Mouse (Mus musculus) T-helper 2 cell (primary cell): ENCODE data around the gene Gstt2.
"Not testable (repeated sequence)": the region's sequence is repeated elsewhere in the genome, so short reads cannot be mapped to it uniquely, and the experiment has no call there.

Experiments used
- in situ Hi-C: fragments of 300-600 bp; cut with MboI, MseI; formaldehyde crosslinking; loops from one replicate; pipeline ENCODE4 v1.15.1; 2025; ENCODE audit warnings: high pct_unique_total_duplicates

The Gstt2 gene

GRCm38 (mm10) chr10:75856155-75856907 lies 19.1 kb upstream of the Gstt2 start:
- in situ Hi-C loops: loop anchor here (5.0 kb wide), 1 partner anchor 109 kb away; no protein-coding TSS in a partner anchor

GRCm38 (mm10) chr10:75855416-75855981 lies 18.3 kb upstream of the Gstt2 start:
- in situ Hi-C loops: loop anchor here (5.0 kb wide), 1 partner anchor 108 kb away; no protein-coding TSS in a partner anchor

GRCm38 (mm10) chr10:75854791-75855190 lies 17.6 kb upstream of the Gstt2 start:
- in situ Hi-C loops: loop anchor here (5.0 kb wide), 1 partner anchor 107 kb away; no protein-coding TSS in a partner anchor

- in situ Hi-C loops: no loop called here
Observed at GRCm38 (mm10) chr10:75854096-75854495, 16.9 kb upstream of the Gstt2 start.

- in situ Hi-C loops: no loop called here
Observed at GRCm38 (mm10) chr10:75853452-75853851, 16.2 kb upstream of the Gstt2 start.

- in situ Hi-C loops: no loop called here
Observed at GRCm38 (mm10) chr10:75852539-75853125, 15.4 kb upstream of the Gstt2 start.

GRCm38 (mm10) chr10:75851681-75852080 lies 14.5 kb upstream of the Gstt2 start:
- in situ Hi-C loops: no loop called here

- in situ Hi-C loops: no loop called here
Observed at GRCm38 (mm10) chr10:75851076-75851475, 13.9 kb upstream of the Gstt2 start.

- in situ Hi-C loops: no loop called here
Observed at GRCm38 (mm10) chr10:75848382-75848781, 11.2 kb upstream of the Gstt2 start.

GRCm38 (mm10) chr10:75845306-75845930 lies 8.2 kb upstream of the Gstt2 start:
- in situ Hi-C loops: no loop called here

- in situ Hi-C loops: no loop called here
Observed at GRCm38 (mm10) chr10:75844800-75845199, 7.6 kb upstream of the Gstt2 start.

GRCm38 (mm10) chr10:75843898-75844297 lies 6.7 kb upstream of the Gstt2 start:
- in situ Hi-C loops: not testable (repeated sequence)

GRCm38 (mm10) chr10:75839092-75839491 lies 1.9 kb upstream of the Gstt2 start:
- in situ Hi-C loops: no loop called here

GRCm38 (mm10) chr10:75835761-75836531 lies 1.3 kb downstream of the Gstt2 start:
- in situ Hi-C loops: no loop called here

- in situ Hi-C loops: no loop called here
Observed at GRCm38 (mm10) chr10:75835307-75835706, 1.9 kb downstream of the Gstt2 start.

GRCm38 (mm10) chr10:75834721-75835120 lies 2.5 kb downstream of the Gstt2 start:
- in situ Hi-C loops: no loop called here

GRCm38 (mm10) chr10:75834250-75834649 lies 3.0 kb downstream of the Gstt2 start:
- in situ Hi-C loops: no loop called here

- in situ Hi-C loops: no loop called here
Observed at GRCm38 (mm10) chr10:75833456-75834080, 3.7 kb downstream of the Gstt2 start.

- in situ Hi-C loops: no loop called here
Observed at GRCm38 (mm10) chr10:75832272-75832895, 4.8 kb downstream of the Gstt2 start.

GRCm38 (mm10) chr10:75830275-75830670 lies 7.0 kb downstream of the Gstt2 start:
- in situ Hi-C loops: no loop called here
